Mouse (Mus musculus) liver, embryonic 15.5 days (tissue): ENCODE results near the gene Atp5mpl. TPM values are rescaled to one million over a fixed set of nuclear protein-coding genes. Genes with fewer than 3 reads are reported as not detected.

Source experiments
- ATAC-seq: fragments of 200-750 bp; cut with Nextera tagmentation; 2 replicates; pipeline ENCODE4 v1.8.0; 2017; ENCODE audit warnings: moderate number of reproducible peaks, mild to moderate bottlenecking, moderate library complexity; ENCODE audit not compliant: insufficient read depth
- H3K27ac ChIP-seq: fragments of 300-500 bp; sonication (generic); replicated peaks from 2 replicates; pipeline ENCODE4 v1.5.1; 2015; ENCODE audit warnings: mild to moderate bottlenecking, inconsistent platforms
- H3K27me3 ChIP-seq: fragments of 300-500 bp; sonication (generic); 2 replicates; pipeline ENCODE4 v1.6.1; 2015; ENCODE audit warnings: mild to moderate bottlenecking, inconsistent platforms
- H3K36me3 ChIP-seq: fragments of 300-500 bp; sonication (generic); replicated peaks from 2 replicates; pipeline ENCODE4 v1.6.1; 2015; ENCODE audit warnings: moderate library complexity, mild to moderate bottlenecking, inconsistent platforms
- H3K4me1 ChIP-seq: fragments of 300-500 bp; sonication (generic); replicated peaks from 2 replicates; pipeline ENCODE4 v1.6.1; 2015; ENCODE audit warnings: inconsistent platforms
- H3K4me2 ChIP-seq: fragments of 300-500 bp; sonication (generic); 2 replicates; pipeline ENCODE4 v1.6.1; 2015; ENCODE audit warnings: moderate library complexity, mild to moderate bottlenecking, inconsistent platforms
- H3K4me3 ChIP-seq: fragments of 300-500 bp; sonication (generic); replicated peaks from 2 replicates; pipeline ENCODE4 v1.5.1; 2015; ENCODE audit warnings: mild to moderate bottlenecking, inconsistent platforms
- H3K9ac ChIP-seq: fragments of 300-500 bp; sonication (generic); 2 replicates; pipeline ENCODE4 v1.6.1; 2015; ENCODE audit warnings: moderate library complexity, mild to moderate bottlenecking, inconsistent platforms
- H3K9me3 ChIP-seq: fragments of 300-500 bp; sonication (generic); replicated peaks from 2 replicates; pipeline ENCODE4 v1.6.1; 2016; ENCODE audit warnings: inconsistent platforms
- WGBS: fragments of 180-500 bp; shearing (Covaris S2); methylation state at CpG from one replicate; pipeline ENCODE4 v1.1.7; 2015; ENCODE audit warnings: mixed read lengths; ENCODE audit not compliant: insufficient replicate concordance; 5-methylcytosine and 5-hydroxymethylcytosine counted together
- polyA plus RNA-seq: library from polyadenylated mRNA; unstranded; fragments of >200 nt; fragmentation: Nextera tagmentation; extraction: Ambion mirVana; gene quantifications from 2 replicates; pipeline ENCODE4 v1.2.1, GENCODE M21; 2015

The Atp5mpl gene
- polyA plus RNA-seq, 1 experiment from 2014 or later: 473 TPM

DNA sequence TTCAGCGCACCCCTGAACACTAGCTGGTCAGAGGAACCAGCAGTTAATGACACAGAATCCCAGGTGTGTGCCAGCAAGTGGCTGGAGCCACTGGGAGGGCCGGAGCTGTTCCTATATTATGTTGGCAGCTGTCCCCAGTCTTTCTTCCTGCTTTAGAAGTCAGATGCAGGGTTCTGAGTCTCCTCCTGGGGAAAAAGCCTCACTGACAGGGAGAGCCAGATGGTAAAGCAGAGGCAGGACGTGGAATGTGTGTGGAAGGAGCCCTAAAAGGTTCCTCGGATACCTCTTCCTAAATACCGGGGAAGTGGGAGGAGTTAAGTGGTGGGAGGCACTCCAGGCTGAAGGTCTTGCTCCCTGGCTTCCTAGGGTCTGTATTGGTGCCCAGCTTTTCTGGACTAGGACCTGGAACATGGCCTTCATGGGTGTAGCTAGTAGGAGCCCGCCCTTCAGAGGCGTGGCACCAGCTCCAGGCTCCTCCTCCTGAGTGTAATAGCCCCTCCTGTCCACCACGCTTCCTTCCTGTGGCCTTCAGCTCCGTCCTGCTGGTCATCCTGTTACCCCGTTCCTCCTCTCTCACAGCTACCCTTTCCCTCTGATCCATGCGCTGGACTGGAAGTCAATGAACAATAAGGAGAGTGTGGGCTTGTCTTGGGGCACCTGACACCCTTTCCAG lies 33.6 kb downstream of the Atp5mpl start:
- Histone ChIP-seq H3K4me3 (no peak overlapping the region), H3K4me2 (0 out of 2 replicates have a peak overlapping the region, but pooled peaks have one; percentile 13), H3K9ac (no peak overlapping the region), H3K27ac (no peak overlapping the region; the same call in 1 of the 2 replicates), H3K27me3 (no peaks in the 10 kb centered on the region), H3K36me3 (no peaks in the 10 kb centered on the region), H3K9me3 (no peaks in the 10 kb centered on the region), H3K4me1 (peaks cover 32% of the 10 kb centered on the region)
- 41% methylated on average over 11 of the region's 11 CpGs for WGBS
- peak; percentile 66; the same call in 1 of the 2 replicates for ATAC-seq

- no peaks in the 10 kb centered on the region for H3K27me3 ChIP-seq
- H3K9me3 ChIP-seq: no peaks in the 10 kb centered on the region
- no peak for ATAC-seq
- H3K27ac ChIP-seq: no peak overlapping the region
- H3K4me3 ChIP-seq: no peak overlapping the region
- 52% methylated on average over 3 of the region's 3 CpGs for WGBS
- peaks cover 29% of the 10 kb centered on the region for H3K4me1 ChIP-seq
- no peaks in the 10 kb centered on the region for H3K36me3 ChIP-seq
- no peak overlapping the region for H3K4me2 ChIP-seq
- H3K9ac ChIP-seq: no peak overlapping the region
These were observed 34.3 kb downstream of the Atp5mpl start for GRCm38 (mm10) chr12:111932513-111932912.

- WGBS: 69% methylated on average over 9 of the region's 9 CpGs
- peaks cover 19% of the 10 kb centered on the region for H3K4me1 ChIP-seq
These were observed 35.3 kb downstream of the Atp5mpl start for GRCm38 (mm10) chr12:111931411-111932025.

GRCm38 (mm10) chr12:111928411-111928966 lies 38.3 kb downstream of the Atp5mpl start:
- ATAC-seq: no peak
- Histone ChIP-seq H3K4me2 (no peak overlapping the region), H3K9me3 (no peaks in the 10 kb centered on the region), H3K4me3 (no peak overlapping the region), H3K27me3 (no peaks in the 10 kb centered on the region), H3K4me1 (peaks cover 17% of the 10 kb centered on the region), H3K9ac (no peak overlapping the region), H3K27ac (no peak overlapping the region), H3K36me3 (no peaks in the 10 kb centered on the region)
- WGBS: 76% methylated on average over 18 of the region's 18 CpGs

More at GRCm38 (mm10) chr12:111931411-111932025, 35.3 kb downstream of the Atp5mpl start:
- Histone ChIP-seq H3K4me3 (no peak overlapping the region), H3K9me3 (no peaks in the 10 kb centered on the region), H3K4me2 (no peak overlapping the region), H3K9ac (no peak overlapping the region), H3K27ac (no peak overlapping the region), H3K36me3 (no peaks in the 10 kb centered on the region), H3K27me3 (no peaks in the 10 kb centered on the region)
- no peak for ATAC-seq

DNA sequence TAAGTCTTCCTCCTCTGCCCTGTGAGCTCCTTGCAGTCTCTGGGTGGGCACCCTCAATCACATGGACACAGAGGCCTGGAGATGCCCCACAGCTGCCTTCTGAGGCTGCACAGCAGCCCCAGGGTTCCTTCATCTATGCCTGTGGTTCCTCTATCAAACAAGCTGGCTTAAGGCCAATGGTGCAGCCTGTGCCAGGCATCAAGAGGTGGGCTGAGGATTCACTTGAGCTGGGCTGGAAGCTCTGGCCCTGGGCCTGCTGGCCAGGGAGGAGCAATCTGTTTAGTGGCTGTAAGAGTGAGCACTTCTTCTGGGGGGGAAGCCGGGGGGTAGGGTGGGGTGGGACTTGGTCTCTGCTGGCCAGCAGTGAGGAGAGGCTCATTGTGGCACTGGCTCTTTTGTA lies 39.4 kb downstream of the Atp5mpl start:
- no peaks in the 10 kb centered on the region for H3K36me3 ChIP-seq
- H3K4me1 ChIP-seq: peaks cover 22% of the 10 kb centered on the region
- H3K27ac ChIP-seq: no peak overlapping the region
- 59% methylated on average over 1 of the region's 1 CpGs for WGBS
- no peak overlapping the region for H3K4me2 ChIP-seq
- H3K9me3 ChIP-seq: no peaks in the 10 kb centered on the region
- H3K4me3 ChIP-seq: no peak overlapping the region
- ATAC-seq: no peak
- H3K9ac ChIP-seq: no peak overlapping the region
- no peaks in the 10 kb centered on the region for H3K27me3 ChIP-seq

DNA sequence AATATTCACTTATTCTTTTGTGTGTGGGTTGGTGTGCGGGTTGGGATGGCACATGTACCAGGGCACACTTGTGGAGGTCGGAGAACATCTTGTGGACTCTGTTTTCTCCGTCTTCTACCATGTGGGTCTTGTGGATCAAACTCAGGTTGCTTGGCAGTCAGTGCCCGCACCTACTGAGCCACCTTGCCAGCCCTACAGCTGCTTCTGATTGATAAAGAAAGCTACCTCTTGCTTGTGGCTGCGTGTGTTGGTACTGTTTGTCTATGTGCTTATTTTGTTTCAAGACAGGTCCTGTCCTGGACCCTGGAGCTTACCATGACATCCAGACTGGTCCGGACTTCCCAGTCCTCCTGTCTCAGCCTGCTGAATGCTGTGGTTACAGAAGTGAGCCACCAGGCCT lies 43.7 kb downstream of the Atp5mpl start:
- no peaks in the 10 kb centered on the region for H3K36me3 ChIP-seq
- ATAC-seq: peak; percentile 77
- H3K9me3 ChIP-seq: no peaks in the 10 kb centered on the region
- peaks cover 25% of the 10 kb centered on the region for H3K4me1 ChIP-seq
- peak overlapping the region; percentile 21; the same call in 1 of the 2 replicates for H3K4me2 ChIP-seq
- H3K4me3 ChIP-seq: no peak overlapping the region
- H3K27ac ChIP-seq: peak overlapping the region; percentile 72
- H3K9ac ChIP-seq: no peak overlapping the region
- peaks cover 21% of the 10 kb centered on the region; the same call in 1 of the 2 replicates for H3K27me3 ChIP-seq
- 50% methylated on average over 6 of the region's 6 CpGs for WGBS

DNA sequence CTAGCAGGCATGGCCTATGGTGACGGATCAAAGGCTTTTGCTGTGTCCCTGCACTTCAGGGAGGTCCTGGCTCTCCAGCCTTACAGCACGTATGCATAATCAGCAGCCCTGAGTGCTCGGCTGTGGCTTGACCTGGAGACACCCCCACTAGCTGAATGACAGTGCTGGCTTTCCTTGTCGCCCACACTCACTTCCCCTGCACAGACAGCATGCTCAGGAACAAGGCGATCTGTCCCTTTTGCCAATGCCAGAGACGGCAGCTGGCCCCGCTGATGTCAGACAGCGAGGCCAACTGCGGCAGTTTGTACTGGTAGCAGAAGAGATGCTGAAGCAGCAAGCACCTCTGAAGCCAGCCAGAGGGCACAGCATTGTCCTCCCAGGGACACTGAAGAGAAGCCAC lies 46.7 kb downstream of the Atp5mpl start:
- H3K9me3 ChIP-seq: no peaks in the 10 kb centered on the region
- peaks cover 25% of the 10 kb centered on the region for H3K4me1 ChIP-seq
- no peak overlapping the region for H3K4me2 ChIP-seq
- no peak for ATAC-seq
- H3K27ac ChIP-seq: no peak overlapping the region
- peaks cover 36% of the 10 kb centered on the region; the same call in 1 of the 2 replicates for H3K27me3 ChIP-seq
- no peak overlapping the region for H3K4me3 ChIP-seq
- H3K36me3 ChIP-seq: no peaks in the 10 kb centered on the region
- H3K9ac ChIP-seq: no peak overlapping the region
- 19% methylated on average over 9 of the region's 9 CpGs for WGBS

DNA sequence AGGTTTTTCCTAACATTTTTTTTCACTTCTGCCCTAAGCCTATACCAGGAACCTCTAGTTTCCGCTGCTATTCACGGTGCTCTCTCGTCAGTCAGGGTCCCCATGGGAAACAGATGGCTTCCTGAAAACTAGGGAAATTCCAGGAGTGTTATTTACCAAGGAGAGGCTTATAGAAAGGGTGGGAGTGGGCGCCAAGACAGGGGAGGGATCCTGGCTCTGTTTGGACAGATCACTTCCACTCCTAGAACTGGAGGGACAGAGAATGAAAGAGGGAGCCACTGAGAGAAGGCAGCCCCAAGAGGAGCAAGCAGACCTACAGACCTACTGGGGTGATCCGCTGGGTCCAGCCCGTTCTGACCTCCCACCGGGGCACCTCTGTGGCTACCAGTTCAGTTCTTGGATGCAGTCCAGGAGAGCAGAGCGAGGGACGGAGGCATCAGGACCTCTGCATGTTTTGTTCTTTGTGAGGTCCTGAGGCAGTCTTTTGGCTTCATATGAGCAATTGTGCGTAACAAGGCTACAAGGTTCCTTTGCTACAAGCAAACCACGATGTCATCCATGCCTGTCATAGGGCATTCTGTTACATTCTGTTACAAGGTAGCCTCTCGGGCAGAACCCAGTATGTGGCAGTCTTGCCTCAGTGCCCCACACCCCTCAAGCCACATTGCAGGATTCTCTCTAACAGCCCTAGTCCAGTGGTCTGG lies 50.1 kb downstream of the Atp5mpl start:
- H3K27ac ChIP-seq: 0 out of 2 replicates have a peak overlapping the region, but pooled peaks have one; percentile 6
- ATAC-seq: no peak
- no peaks in the 10 kb centered on the region for H3K9me3 ChIP-seq
- H3K9ac ChIP-seq: no peak overlapping the region
- no peak overlapping the region for H3K4me2 ChIP-seq
- H3K27me3 ChIP-seq: peaks cover 39% of the 10 kb centered on the region; the same call in 1 of the 2 replicates
- no peaks in the 10 kb centered on the region for H3K36me3 ChIP-seq
- H3K4me1 ChIP-seq: peaks cover 4% of the 10 kb centered on the region; the same call in 1 of the 2 replicates
- 56% methylated on average over 12 of the region's 12 CpGs for WGBS
- no peak overlapping the region for H3K4me3 ChIP-seq

GRCm38 (mm10) chr12:111915781-111916180 lies 51.0 kb downstream of the Atp5mpl start:
- no peak overlapping the region for H3K4me2 ChIP-seq
- no peak overlapping the region for H3K27ac ChIP-seq
- H3K27me3 ChIP-seq: peaks cover 39% of the 10 kb centered on the region; the same call in 1 of the 2 replicates

GRCm38 (mm10) chr12:111914031-111914430 lies 52.7 kb downstream of the Atp5mpl start:
- no peaks in the 10 kb centered on the region for H3K9me3 ChIP-seq
- 26% methylated on average over 3 of the region's 3 CpGs for WGBS
- H3K9ac ChIP-seq: no peak overlapping the region
- no peak overlapping the region for H3K27ac ChIP-seq
- no peak overlapping the region for H3K4me3 ChIP-seq
- peaks cover 13% of the 10 kb centered on the region for H3K4me1 ChIP-seq
- H3K4me2 ChIP-seq: no peak overlapping the region
- peaks cover 42% of the 10 kb centered on the region for H3K27me3 ChIP-seq
- H3K36me3 ChIP-seq: no peaks in the 10 kb centered on the region
- no peak for ATAC-seq

More at GRCm38 (mm10) chr12:111915781-111916180, 51.0 kb downstream of the Atp5mpl start:
- H3K4me3 ChIP-seq: no peak overlapping the region
- no peak for ATAC-seq
- no peaks in the 10 kb centered on the region for H3K36me3 ChIP-seq
- H3K9ac ChIP-seq: no peak overlapping the region
- WGBS: 70% methylated on average over 6 of the region's 6 CpGs
- H3K9me3 ChIP-seq: no peaks in the 10 kb centered on the region
- peaks cover 12% of the 10 kb centered on the region; the same call in 1 of the 2 replicates for H3K4me1 ChIP-seq

DNA sequence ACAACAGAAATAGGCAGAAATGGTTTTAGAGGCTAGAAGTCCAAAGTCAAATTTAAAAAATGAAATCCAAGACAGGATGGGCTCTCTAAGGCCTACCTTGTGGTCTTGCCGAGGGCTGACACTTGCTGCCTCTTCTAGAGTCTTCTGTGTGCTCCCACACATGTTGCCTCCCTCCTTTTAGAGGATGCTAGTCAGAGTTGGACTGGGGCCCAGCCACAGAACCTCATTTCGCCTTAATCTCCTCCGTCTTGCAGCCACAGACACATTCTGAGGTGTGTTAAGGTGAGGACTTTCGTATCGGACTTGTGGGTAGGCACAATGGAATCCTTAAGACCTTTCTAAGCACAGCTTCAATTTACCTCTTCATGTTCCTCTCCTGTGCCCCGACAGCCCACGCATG lies 54.0 kb downstream of the Atp5mpl start:
- Histone ChIP-seq H3K36me3 (no peaks in the 10 kb centered on the region), H3K4me1 (peaks cover 22% of the 10 kb centered on the region), H3K27ac (no peak overlapping the region), H3K27me3 (peaks cover 37% of the 10 kb centered on the region), H3K4me2 (no peak overlapping the region), H3K9me3 (no peaks in the 10 kb centered on the region), H3K4me3 (no peak overlapping the region), H3K9ac (no peak overlapping the region)
- ATAC-seq: no peak
- WGBS: 64% methylated on average over 7 of the region's 7 CpGs
